Mouse (Mus musculus) spleen, adult 2 months (tissue): ENCODE data around the gene Prss23.

Experiments
- CTCF ChIP-seq: fragments of 200-500 bp; IDR thresholded peaks from 2 replicates; pipeline ENCODE4 v1.5.1; 2011; ENCODE audit warnings: mild to moderate bottlenecking, inconsistent platforms; ENCODE audit not compliant: insufficient read depth, insufficient read length, insufficient replicate concordance; ENCODE audit errors: extremely low read depth
- POLR2A ChIP-seq: fragments of 200-500 bp; IDR thresholded peaks from 2 replicates; pipeline ENCODE4 v1.6.1; 2011; ENCODE audit warnings: low read depth, low read length, inconsistent platforms

DNA sequence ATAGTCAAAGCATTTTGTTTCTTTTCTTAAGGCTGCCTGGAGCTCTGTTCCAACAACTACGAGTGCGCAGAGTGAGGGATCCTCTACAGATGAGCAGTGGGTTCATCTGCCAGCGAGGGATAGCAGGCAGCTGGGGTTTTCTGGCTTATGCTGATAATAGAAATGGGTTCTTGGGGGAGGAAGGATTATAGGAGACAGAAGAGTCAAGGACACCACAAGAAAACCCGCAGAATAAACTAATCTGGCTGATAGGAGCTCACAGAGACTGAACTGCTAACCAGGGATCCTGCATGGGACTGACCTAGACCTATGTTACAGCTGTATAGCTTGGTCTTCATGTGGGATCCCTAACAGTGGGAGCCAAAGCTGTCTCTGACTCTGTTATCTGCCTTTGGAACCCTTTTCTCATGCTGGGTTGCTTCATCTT is 456 bp upstream of the Prss23 start:
- TF ChIP-seq POLR2A (no peak), CTCF (no peak)
